Mouse (Mus musculus) spleen, adult 18-20 months (tissue): ENCODE data around the gene Abcb9.
A peak's percentile ranks its signal among the peaks of the same experiment; 100 is the strongest.

Source experiments
- DNase-seq, 2 experiments: peaks; one replicate each; pipeline ENCODE4 v3.0.0; 2022; ENCODE audit warnings: mixed read lengths in 2 of 2

Abcb9 gene

DNA sequence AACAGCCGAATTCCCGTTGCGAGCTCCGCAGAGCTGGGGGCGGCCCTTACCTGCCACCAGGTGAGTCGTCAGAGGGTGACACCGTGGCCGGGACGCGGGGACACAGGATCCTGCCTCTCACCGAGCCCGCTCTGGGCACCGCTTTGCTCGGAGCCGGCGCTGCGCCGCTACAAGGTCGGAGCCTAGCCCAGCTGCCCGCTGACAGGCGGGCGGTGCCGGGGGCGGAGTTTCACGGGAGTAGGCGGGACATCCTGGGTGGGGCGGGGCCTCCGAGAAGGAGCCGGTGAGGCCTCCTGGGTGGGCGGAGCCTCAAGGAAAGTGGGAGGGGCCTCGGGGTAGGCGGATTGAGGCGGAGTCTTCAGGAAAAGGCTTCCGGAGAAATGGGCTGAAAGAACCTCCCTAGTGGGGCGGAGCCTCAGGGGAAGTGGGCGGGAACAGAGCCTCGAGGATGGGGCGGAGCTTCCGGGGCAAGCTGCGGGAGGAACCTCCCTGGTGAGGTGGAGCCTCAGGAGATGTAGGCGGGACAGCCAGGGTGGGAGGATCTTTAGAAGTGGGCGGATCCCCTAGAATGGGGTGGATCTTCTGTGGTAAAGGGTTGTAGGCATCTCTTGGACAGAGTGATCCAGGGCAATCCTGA is at the start of gene Abcb9:
Gene Abcb9, minus strand, starts transcription at position 203 of the 637 bp plus-strand sequence.
- DNase-seq = peak; percentile 99 to 100

GRCm38 (mm10) chr5:124138066-124138465 is 42.5 kb upstream of the Abcb9 start:
- no peak for DNase-seq

GRCm38 (mm10) chr5:124134261-124134660 is 38.7 kb upstream of the Abcb9 start:
- no peak for DNase-seq

- no peak for DNase-seq
Observed at GRCm38 (mm10) chr5:124125093-124125492, 29.5 kb upstream of the Abcb9 start.

- DNase-seq = no peak
Observed at GRCm38 (mm10) chr5:124122357-124122756, 26.8 kb upstream of the Abcb9 start.

DNA sequence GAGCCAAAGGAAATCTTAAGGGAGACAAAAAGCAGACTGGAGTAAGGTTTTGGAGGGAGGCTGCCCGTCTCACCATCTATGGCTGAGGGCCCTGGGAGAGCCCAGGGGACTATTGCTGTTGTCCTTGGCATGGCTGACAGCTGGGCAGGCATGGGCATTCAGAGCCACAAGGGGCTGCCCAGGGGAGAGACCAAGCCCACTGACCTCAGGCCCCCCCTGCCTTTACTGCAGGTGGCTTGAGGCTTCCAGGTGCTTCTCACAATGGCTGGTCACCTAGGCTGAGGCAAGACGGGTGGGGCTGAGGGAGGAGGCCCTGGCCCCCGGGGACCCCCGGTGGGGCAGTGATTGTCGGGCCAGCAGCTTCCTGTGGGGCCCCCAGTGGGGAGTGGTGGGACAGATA is 23.6 kb upstream of the Abcb9 start:
- DNase-seq = no peak

GRCm38 (mm10) chr5:124115990-124116845 is 20.6 kb upstream of the Abcb9 start, which contains the start of gene Arl6ip4:
Gene Arl6ip4, plus strand, starts transcription at chr5:124116089.
- peak; percentile 42 to 74 for DNase-seq

DNA sequence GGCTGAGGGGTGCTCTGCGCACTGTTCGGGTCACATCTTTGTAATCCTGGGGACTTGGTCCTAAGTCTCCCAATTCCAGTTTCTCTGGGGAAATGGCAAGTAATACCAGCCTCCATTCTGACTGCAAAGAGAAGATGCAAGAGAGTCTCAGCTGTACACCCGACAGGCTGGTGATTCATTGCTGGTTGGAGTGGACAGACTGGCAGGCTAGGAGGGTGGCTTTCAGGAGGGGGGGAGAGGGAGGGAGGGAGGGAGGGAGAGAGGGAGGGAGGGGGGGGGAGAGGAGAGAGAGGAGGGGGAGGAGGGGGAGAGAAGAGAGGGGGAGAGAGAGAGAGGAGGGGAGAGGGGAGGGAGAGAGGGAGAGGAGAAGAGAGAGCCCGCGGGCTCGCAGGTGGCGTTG is 19.9 kb upstream of the Abcb9 start:
- no peak for DNase-seq

- no peak for DNase-seq
Observed at GRCm38 (mm10) chr5:124114276-124115025, 18.9 kb upstream of the Abcb9 start.

GRCm38 (mm10) chr5:124113030-124113429 is 17.4 kb upstream of the Abcb9 start:
- DNase-seq = peak in 1 of 2 experiments; percentile 43

DNA sequence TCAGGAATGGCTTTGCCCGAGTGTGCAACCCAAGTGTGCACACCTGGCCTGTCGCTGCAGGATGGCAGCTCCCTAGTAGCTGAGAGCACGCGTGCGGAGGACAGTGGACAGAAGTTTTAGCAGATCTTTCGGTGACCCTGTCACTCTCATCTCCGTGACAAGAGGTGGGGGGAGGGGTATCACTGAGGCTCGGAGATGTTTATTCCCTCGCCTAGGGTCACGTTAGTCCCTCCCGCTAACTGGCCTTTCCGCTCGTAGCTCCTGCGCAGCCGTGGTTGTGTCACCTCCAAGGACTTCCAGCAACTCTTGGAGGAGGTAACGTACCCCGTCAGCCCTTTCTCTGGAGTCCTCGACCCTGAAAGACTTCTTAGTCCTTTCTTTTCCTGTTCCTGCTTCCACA is 16.9 kb upstream of the Abcb9 start:
- no peak for DNase-seq

DNA sequence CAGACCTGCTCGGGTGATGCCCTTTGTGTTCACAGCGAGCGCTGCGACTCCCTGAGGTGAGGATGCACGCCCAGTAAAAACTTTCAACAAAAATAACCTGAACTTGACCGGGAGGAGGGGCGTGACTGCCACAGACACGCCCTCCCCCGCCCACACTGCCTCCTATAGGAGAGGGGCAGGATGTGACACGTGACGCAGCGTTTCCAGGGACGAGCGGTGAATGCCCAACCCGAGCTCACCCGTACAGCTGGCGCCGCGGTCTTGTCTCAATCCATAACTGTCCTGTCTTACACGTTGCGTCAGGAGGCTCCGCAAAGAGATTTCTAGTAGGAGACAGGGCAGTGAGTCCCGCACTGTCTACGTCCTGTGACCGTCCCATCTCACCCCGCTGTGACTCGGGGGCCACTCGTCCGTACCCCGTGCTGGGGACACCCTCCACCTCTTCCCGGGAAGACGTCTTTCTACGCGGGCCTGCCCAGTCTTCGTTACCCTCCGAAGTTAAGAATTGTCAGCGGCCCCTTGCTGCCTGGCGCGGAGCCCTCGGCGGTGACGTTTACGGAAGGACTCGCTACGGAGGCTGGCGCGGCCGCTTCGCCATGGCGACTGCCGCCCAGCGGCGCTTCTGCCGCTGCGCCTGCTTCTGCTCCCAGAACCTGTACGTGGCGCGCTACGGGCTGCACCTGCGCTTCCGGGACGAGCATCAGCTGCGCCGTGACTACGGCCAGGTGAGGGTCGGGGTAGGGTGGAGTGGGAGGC is 16.3 kb upstream of the Abcb9 start, which contains the start of gene Ogfod2:
Gene Ogfod2, plus strand, starts transcription at position 556 of the 756 bp plus-strand sequence.
- DNase-seq = peak; percentile 90 to 91

GRCm38 (mm10) chr5:124111077-124111741 is 15.6 kb upstream of the Abcb9 start:
- DNase-seq = peak in 1 of 2 experiments; percentile 55

DNA sequence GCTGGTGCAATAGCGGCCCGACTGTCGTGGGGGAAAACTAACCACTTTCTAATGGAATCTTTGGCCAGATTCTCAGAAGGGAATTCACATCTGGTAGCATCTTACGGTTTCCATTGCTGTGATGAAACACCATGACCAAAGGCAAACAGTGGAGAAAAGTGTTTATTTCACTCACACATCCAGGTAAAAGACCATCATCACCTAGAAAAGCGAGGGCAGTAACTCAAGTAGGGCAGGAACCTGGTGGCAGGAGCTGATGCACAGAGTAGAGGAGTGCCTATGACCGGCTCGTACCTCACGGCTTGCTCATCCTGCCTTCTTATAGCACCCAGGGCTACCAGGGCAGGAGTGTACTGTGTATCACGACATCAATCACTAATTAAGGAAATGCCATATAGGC is 8.0 kb upstream of the Abcb9 start:
- DNase-seq = no peak

DNA sequence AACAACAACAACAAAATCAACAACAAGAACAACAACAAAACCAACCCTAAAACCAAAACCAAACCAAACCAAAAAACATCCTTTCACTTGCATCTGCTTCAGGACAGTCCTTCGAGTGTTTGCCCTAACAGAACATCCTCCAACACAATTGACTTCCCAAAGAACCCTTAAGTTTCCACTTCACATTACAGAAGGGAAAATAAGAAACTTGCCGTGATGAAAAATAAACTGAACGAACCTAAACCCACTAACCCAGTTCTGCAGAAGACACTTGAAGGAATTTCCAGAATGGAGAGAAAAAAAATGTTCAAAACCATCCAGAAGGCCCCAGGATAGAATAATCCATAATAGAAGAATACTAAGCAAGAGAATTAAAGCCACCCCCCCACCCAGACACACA is 7.4 kb upstream of the Abcb9 start:
- no peak for DNase-seq

DNA sequence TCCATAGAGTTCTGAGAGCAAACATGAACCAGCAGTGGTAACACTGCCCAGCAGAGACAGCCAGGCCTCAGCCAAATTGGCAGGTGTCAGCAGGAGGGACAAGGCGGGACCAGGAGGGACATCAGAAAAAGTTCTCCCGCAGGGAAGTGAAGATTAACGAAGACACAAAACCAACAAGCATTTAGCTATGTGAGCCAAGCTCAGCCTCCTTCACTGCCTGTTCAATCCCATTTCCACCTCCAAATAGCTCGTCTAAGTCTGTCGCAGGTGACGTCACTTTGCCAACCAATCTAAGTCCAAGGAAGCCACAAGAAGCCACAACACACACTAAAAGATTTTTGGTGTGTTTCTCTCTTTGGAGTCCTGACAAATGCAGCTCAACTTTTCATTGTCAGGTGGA is 6.7 kb upstream of the Abcb9 start:
- no peak for DNase-seq

DNA sequence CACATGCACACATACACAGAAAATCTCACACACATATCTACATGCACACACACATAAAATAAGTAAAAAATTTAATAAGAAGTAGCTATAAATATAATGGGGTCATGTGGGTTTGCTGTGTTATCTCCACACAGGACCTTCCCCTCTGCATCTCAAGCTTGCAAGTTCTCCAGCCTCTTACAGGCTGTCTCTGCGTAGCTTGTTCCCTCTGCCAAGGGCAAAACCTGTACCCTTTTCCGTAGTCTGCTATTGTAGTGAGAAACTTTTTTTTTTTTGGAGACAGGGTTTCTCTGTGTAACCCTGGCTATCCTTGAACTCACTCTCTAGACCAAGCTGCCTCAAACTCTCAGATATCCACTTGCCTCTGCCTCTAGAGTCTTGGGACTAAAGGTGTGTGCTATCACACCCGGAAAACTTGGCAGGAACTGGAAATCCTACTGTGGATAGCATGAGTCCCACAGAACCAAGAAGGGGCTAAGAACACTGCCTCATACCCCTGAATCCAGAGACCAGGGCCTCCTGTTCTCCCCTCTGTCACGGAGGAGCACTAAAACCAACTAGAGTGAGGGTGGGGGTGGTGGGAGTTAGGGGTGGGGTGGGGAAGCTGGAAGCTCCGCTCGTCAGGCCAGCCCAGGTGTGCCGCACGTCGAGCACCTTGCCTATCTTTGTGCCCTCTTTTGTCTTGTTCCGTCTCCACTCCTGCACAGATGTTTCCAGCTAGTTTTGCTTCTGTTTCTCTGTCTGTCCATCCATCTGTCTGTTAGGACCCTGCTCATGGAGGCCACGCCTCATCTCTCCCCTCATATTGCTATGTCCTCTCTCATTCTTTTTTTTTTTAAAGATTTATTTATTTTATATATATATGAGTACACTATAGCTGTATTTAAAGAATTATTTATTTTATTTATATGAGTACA is 4.8 kb upstream of the Abcb9 start:
- no peak for DNase-seq

- no peak for DNase-seq
Observed at GRCm38 (mm10) chr5:124098923-124099322, 3.3 kb upstream of the Abcb9 start.

DNA sequence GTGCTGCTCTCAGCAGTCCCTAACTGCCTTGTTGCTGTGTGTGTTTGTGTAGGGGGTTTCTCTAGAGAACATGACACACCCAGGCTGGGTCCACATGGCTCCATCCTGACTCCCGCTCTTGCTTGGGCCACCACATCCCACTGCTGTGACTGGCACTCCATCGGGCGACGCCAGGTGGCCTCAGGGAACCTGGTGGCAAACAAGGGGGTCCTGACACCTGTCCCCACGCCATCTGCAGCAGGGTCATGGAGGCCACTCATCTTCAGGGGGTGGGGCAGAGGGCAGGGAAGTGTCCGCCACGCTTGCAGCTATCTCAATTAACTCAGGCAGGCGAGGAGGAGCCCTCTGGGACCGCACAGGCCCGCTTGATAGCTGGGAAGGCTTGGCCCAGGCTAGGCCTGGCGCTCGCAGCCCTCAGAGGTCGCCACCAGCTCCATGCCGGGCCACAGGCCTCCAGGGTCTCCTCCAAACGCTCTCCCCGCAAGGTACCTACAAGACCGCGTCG is 469 bp downstream of the Abcb9 start:
- no peak for DNase-seq

DNA sequence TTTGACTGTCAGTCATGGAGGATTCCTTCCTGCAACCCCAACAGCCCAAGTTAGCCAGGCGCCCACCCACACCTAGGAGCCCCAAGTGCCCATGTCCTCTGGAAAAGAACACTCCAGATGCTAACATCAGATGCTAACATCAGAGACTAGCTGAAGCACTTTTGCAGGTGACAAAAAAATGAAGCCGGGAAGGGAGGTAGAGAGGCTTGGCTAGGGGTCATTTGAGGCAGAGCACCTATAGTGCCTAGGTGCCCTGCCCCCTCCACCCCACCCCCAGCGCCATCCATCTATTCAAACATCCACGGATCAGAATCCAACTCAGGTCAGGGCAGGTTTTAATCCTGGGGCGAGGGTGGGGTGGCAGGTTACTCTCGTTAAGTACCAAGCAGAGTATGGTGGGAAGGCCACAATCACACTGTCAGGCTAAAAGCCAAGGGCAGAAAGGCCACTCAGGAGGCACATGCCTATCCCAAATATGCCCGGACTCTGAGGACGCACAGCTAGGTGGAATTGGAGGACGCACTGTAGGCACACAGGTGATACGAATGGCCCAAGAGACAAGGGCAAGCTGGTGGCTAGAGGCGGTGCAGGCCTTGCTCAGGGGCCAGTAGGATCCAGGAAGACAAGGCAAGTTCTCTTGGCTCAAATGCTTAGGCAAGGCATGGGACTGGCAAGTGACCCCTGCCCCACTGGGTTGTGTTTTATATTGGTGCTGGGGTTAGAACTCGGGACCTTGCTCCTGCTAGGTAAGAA is 1.6 kb downstream of the Abcb9 start:
- no peak for DNase-seq
